Mouse (Mus musculus) kidney, adult 2 months (tissue): ENCODE measurements around the gene Trpm8. TPM values are rescaled to one million over a fixed set of nuclear protein-coding genes. Genes with fewer than 3 reads are reported as not detected.
A peak's percentile ranks its signal among the peaks of the same experiment; 100 is the strongest.

Experiments
- DNase-seq: peaks from one replicate; pipeline ENCODE4 v3.0.0; 2021
- H3K27ac ChIP-seq: fragments of 200-500 bp; 2 replicates; pipeline ENCODE4 v1.5.1; 2012; ENCODE audit warnings: low read depth, low read length, control low read depth, inconsistent platforms; ENCODE audit not compliant: insufficient read depth
- H3K27me3 ChIP-seq: fragments of 200-500 bp; replicated peaks from 2 replicates; pipeline ENCODE4 v1.6.1; 2012; ENCODE audit warnings: mild to moderate bottlenecking, moderate library complexity, low read length, inconsistent platforms; ENCODE audit not compliant: control insufficient read depth, insufficient read depth
- H3K36me3 ChIP-seq: fragments of 200-500 bp; 2 replicates; pipeline ENCODE4 v1.6.1; 2012; ENCODE audit warnings: mild to moderate bottlenecking, moderate library complexity, low read length, inconsistent platforms; ENCODE audit not compliant: control insufficient read depth, insufficient read depth
- H3K4me1 ChIP-seq: fragments of 200-500 bp; 2 replicates; pipeline ENCODE4 v1.6.1; 2011; ENCODE audit warnings: low read length; ENCODE audit not compliant: control insufficient read depth, insufficient read depth
- H3K4me3 ChIP-seq: fragments of 200-500 bp; 2 replicates; pipeline ENCODE4 v1.5.1; 2011; ENCODE audit warnings: mild to moderate bottlenecking, low read depth, low read length, control low read depth; ENCODE audit not compliant: insufficient read depth
- CTCF ChIP-seq: fragments of 200-500 bp; conservative IDR thresholded peaks from 2 replicates; pipeline ENCODE4 v1.5.1; 2011; ENCODE audit warnings: low read depth, mild to moderate bottlenecking, control low read depth, low read length, moderate library complexity, mixed read lengths; ENCODE audit not compliant: insufficient read depth, insufficient read length
- POLR2A ChIP-seq: fragments of 200-500 bp; IDR thresholded peaks from one replicate; pipeline ENCODE4 v1.6.1; 2011; ENCODE audit warnings: low read depth, low read length, control low read depth
- WGBS: fragments of 180-500 bp; shearing (Covaris S2); methylation state at CpG from one replicate; pipeline ENCODE4 v1.1.7; 2018; 5-methylcytosine and 5-hydroxymethylcytosine counted together
- polyA plus RNA-seq: library from polyadenylated mRNA; depleted of rRNA; stranded (reverse); fragments of >200 nt; gene quantifications from 2 replicates; pipeline ENCODE4 v1.2.3, GENCODE M21; 2012

Gene Trpm8
- polyA plus RNA-seq, 1 experiment: not detected

DNA sequence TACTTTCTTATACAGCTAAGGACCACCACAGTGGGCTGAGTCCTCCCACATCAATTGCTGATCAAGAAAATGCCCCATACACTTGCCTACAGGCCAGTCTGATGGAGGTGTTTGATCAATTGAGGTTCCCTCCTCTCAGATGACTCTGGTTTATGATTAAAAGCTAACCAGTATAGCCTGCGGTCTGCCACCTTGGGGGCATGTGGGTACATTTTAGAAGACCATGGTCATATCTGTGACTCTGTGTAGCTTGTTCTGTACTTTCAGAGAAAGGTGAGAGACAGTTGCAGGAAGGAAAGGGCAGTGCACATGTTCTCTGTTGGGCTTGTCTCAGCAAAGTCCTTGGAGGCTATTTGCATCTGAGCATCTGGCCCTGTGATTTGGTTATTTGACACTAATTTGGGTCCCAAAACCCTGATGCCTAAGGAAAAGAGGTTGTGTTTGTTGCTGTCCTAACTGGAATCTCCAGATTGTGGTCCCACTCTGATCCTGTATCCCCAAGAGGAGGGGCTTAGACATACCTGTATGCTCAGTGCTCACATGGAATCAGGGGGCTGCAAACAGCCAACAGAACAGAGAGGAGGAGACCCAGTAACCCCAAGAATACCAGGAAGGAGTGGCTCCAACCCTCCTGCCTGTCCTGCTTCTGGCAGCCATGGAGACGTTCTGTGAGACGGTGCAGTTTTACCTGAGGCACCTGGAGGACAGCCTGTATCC lies 44.6 kb upstream of the Trpm8 start:
- Histone ChIP-seq H3K36me3 (no peaks in the 10 kb centered on the region), H3K27ac (no peak overlapping the region), H3K4me1 (no peaks in the 10 kb centered on the region), H3K4me3 (no peak overlapping the region), H3K27me3 (no peaks in the 10 kb centered on the region)
- no peak for DNase-seq
- 53% methylated on average over 3 of the region's 3 CpGs for WGBS
- TF ChIP-seq POLR2A: no peak
- no peak for TF ChIP-seq CTCF

GRCm38 (mm10) chr1:88233421-88234247 lies 43.8 kb upstream of the Trpm8 start:
- H3K4me1 ChIP-seq: no peaks in the 10 kb centered on the region
- H3K27ac ChIP-seq: no peak overlapping the region
- no peaks in the 10 kb centered on the region for H3K36me3 ChIP-seq
- no peaks in the 10 kb centered on the region for H3K27me3 ChIP-seq
- 68% methylated on average over 14 of the region's 14 CpGs for WGBS
- TF ChIP-seq CTCF: no peak
- no peak for TF ChIP-seq POLR2A
- DNase-seq: no peak
- H3K4me3 ChIP-seq: no peak overlapping the region

DNA sequence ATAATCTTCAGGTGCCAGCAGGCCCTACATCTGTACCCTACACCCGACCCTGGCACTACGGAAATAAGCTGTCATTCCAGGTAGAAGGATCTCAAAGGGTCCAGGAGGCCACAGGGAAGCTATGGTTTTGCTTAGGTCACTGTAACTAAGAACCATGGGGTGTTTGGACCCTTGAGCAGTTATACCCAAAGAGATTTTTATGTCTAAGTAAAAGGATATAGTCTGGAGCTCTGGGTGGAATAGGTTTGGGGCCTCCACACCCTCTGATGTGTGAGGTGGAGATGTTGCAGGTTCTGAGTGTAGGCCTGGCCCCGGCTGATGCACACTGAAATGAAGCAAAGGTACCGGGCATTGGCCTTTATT lies 43.2 kb upstream of the Trpm8 start:
- Histone ChIP-seq H3K27me3 (no peaks in the 10 kb centered on the region), H3K4me3 (no peak overlapping the region), H3K36me3 (no peaks in the 10 kb centered on the region), H3K27ac (no peak overlapping the region), H3K4me1 (no peaks in the 10 kb centered on the region)
- TF ChIP-seq POLR2A (no peak), CTCF (no peak)
- no peak for DNase-seq
- WGBS: 62% methylated on average over 4 of the region's 4 CpGs

- H3K36me3 ChIP-seq: no peaks in the 10 kb centered on the region
- 43% methylated on average over 5 of the region's 5 CpGs for WGBS
- H3K27me3 ChIP-seq: no peaks in the 10 kb centered on the region
- H3K4me1 ChIP-seq: no peaks in the 10 kb centered on the region
- H3K27ac ChIP-seq: no peak overlapping the region
- TF ChIP-seq CTCF (no peak), POLR2A (no peak)
- DNase-seq: no peak
- H3K4me3 ChIP-seq: no peak overlapping the region
Observed at GRCm38 (mm10) chr1:88234646-88235045, 42.8 kb upstream of the Trpm8 start.

DNA sequence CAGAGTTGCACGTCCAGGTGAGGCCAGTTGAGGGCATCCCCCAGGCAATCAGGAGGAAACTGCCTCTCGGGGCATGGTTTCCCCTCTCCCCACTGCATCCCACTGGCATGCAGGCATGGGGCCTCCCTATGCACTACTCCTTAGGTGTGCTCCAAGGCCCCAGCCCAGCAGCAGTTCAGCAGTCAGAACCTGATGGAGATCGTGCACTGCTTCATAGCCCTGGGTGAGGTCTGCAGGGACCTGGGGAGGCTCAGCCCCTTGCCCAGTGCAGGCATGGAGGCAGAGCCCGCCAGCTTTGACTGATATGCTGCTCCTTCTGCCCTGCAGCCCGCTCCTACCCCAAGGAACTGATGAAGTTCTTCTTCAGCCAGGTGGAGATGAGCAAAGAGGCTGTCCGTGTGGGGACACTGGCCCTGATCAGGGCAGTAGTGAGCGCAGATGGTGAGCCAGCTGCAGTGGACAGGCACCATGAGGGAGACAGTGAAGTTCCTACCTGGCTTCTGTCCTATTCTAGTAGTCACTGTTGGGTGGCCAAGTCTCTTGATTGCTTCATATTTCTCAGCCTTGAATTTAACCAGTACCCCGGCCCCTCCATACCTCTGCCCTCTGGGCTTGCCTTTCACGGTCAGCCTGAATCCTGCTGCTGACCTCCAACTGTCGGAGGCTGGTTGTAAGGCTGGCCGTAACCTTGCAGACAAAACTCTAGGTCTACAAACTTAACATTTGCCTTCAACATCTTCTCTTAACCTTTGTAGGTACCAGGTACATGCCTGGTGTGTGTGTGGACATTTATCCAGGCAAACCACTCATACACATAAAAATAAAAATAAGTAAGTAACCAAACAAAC lies 42.2 kb upstream of the Trpm8 start:
- Histone ChIP-seq H3K36me3 (no peaks in the 10 kb centered on the region), H3K4me3 (no peak overlapping the region), H3K27ac (no peak overlapping the region), H3K4me1 (no peaks in the 10 kb centered on the region), H3K27me3 (no peaks in the 10 kb centered on the region)
- no peak for DNase-seq
- TF ChIP-seq POLR2A (no peak), CTCF (no peak)
- WGBS: 60% methylated on average over 11 of the region's 11 CpGs

DNA sequence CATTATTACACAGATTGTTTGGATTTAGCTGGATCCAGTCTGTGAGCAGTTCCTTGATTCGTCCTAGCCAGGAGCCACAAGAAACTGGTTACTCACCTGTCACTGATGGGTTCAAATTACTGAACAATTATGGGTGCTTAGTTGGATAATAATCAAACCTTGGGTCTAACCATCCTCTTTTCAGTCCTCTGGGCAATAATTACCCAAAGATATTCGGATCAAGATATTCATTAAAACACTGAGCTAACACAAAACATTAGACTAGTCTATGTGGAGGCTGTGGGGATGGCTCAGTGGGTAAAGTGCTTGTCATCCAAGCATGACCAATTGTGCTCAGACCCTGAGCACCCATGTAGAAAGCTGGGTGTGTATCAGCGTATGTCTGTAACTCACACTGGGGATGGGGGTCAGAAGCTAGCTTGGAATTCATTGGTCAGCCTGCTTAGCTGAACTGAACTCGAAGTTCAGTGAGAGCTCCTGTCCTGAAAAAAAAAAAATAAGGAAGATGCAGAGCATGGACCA lies 41.5 kb upstream of the Trpm8 start:
- Histone ChIP-seq H3K4me1 (no peaks in the 10 kb centered on the region), H3K36me3 (no peaks in the 10 kb centered on the region), H3K4me3 (no peak overlapping the region), H3K27ac (no peak overlapping the region), H3K27me3 (no peaks in the 10 kb centered on the region)
- 37% methylated on average over 4 of the region's 4 CpGs for WGBS
- no peak for TF ChIP-seq CTCF
- TF ChIP-seq POLR2A: no peak
- DNase-seq: peak; percentile 89

GRCm38 (mm10) chr1:88237311-88237710 lies 40.1 kb upstream of the Trpm8 start:
- Histone ChIP-seq H3K27ac (no peak overlapping the region), H3K36me3 (no peaks in the 10 kb centered on the region), H3K4me1 (no peaks in the 10 kb centered on the region), H3K27me3 (no peaks in the 10 kb centered on the region), H3K4me3 (no peak overlapping the region)
- TF ChIP-seq CTCF: no peak
- no peak for TF ChIP-seq POLR2A
- WGBS: 70% methylated on average over 5 of the region's 5 CpGs
- DNase-seq: no peak
